Mouse (Mus musculus): ENCODE data around the gene Ncaph.
"Not testable (repeated sequence)": the region's sequence is repeated elsewhere in the genome, so short reads cannot be mapped to it uniquely, and the experiment has no call there.

Ncaph gene

GRCm38 (mm10) chr2:127133621-127134461 lies at the start of gene Ncaph:
Gene Ncaph (minus strand): TSS chr2:127133954.
- peak; percentile 98 to 100 for DNase-seq (ENCODE audit: low spot score in 2 of 2)

- peak; percentile 60 to 77 for DNase-seq (ENCODE audit: low spot score in 2 of 2)
Observed at GRCm38 (mm10) chr2:127182598-127183381, 49.0 kb upstream of the Ncaph start.

GRCm38 (mm10) chr2:127166261-127166660 lies 32.5 kb upstream of the Ncaph start:
- DNase-seq (ENCODE audit: low spot score in 2 of 2) = peak in 1 of 2 experiments; percentile 21

- DNase-seq (ENCODE audit: low spot score in 2 of 2) = no peak
Observed at GRCm38 (mm10) chr2:127165675-127166074, 31.9 kb upstream of the Ncaph start.

GRCm38 (mm10) chr2:127145699-127146098 lies 11.9 kb upstream of the Ncaph start:
- DNase-seq (ENCODE audit: low spot score in 2 of 2) = no peak

GRCm38 (mm10) chr2:127143158-127144063 lies 9.7 kb upstream of the Ncaph start, which contains the start of gene Itpripl1:
Gene Itpripl1 (minus strand): TSS chr2:127143442.
- DNase-seq (ENCODE audit: low spot score in 2 of 2) = peak; percentile 77 to 87

- no peak for DNase-seq (ENCODE audit: low spot score in 2 of 2)
Observed at GRCm38 (mm10) chr2:127142577-127143157, 8.9 kb upstream of the Ncaph start.

GRCm38 (mm10) chr2:127142031-127142430 lies 8.3 kb upstream of the Ncaph start:
- DNase-seq (ENCODE audit: low spot score in 2 of 2) = no peak

- no peak for DNase-seq (ENCODE audit: low spot score in 2 of 2)
Observed at GRCm38 (mm10) chr2:127140011-127140410, 6.3 kb upstream of the Ncaph start.

GRCm38 (mm10) chr2:127139605-127140004 lies 5.9 kb upstream of the Ncaph start:
- DNase-seq (ENCODE audit: low spot score in 2 of 2) = no peak

- no peak for DNase-seq (ENCODE audit: low spot score in 2 of 2)
Observed at GRCm38 (mm10) chr2:127139094-127139493, 5.3 kb upstream of the Ncaph start.

- no peak for DNase-seq (ENCODE audit: low spot score in 2 of 2)
Observed at GRCm38 (mm10) chr2:127138449-127138848, 4.7 kb upstream of the Ncaph start.

- no peak for DNase-seq (ENCODE audit: low spot score in 2 of 2)
Observed at GRCm38 (mm10) chr2:127137838-127138420, 4.2 kb upstream of the Ncaph start.

- peak in 1 of 2 experiments; percentile 57 for DNase-seq (ENCODE audit: low spot score in 2 of 2)
Observed at GRCm38 (mm10) chr2:127136979-127137378, 3.2 kb upstream of the Ncaph start.

GRCm38 (mm10) chr2:127135255-127135654 lies 1.5 kb upstream of the Ncaph start:
- DNase-seq (ENCODE audit: low spot score in 2 of 2) = not testable (repeated sequence)

- DNase-seq (ENCODE audit: low spot score in 2 of 2) = no peak
Observed at GRCm38 (mm10) chr2:127131353-127131752, 2.4 kb downstream of the Ncaph start.

- DNase-seq (ENCODE audit: low spot score in 2 of 2) = no peak
Observed at GRCm38 (mm10) chr2:127128926-127129325, 4.8 kb downstream of the Ncaph start.

- DNase-seq (ENCODE audit: low spot score in 2 of 2) = no peak
Observed at GRCm38 (mm10) chr2:127121591-127122235, 12.0 kb downstream of the Ncaph start.

- no peak for DNase-seq (ENCODE audit: low spot score in 2 of 2)
Observed at GRCm38 (mm10) chr2:127108986-127109385, 24.8 kb downstream of the Ncaph start.

GRCm38 (mm10) chr2:127092000-127092399 lies 41.8 kb downstream of the Ncaph start:
- DNase-seq (ENCODE audit: low spot score in 2 of 2) = no peak

Measured in spleen, postnatal 10 days (tissue).